Mouse (Mus musculus) lung, postnatal 25 days (tissue): ENCODE measurements around the gene Myh1.

ENCODE experiments used
- DNase-seq: peaks from one replicate; pipeline ENCODE4 v3.0.0; 2022; ENCODE audit warnings: low spot score

The Myh1 gene

GRCm38 (mm10) chr11:67199752-67200151 lies at the start of gene Myh1:
Gene Myh1 (plus strand): TSS chr11:67200052.
- no peak for DNase-seq

DNA sequence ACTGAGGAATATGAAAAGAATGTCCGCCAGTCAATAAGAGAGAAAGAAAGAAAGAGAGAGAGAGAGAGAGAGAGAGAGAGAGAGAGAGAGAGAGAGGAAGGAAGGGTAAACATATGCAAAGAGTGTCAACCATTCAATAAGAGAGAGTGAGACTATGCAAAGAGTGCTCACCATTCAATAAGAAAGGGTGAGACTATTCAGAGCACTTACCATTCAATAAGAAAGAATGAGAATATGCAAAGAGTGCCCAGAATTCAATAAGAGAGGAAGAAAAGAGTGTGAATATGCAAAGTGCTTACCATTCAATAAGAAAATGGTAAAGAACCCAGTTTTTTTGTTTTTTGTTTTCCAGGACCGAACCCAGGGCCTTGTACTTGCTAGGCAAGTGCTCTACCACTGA lies 49.6 kb upstream of the Myh1 start:
- DNase-seq: no peak

DNA sequence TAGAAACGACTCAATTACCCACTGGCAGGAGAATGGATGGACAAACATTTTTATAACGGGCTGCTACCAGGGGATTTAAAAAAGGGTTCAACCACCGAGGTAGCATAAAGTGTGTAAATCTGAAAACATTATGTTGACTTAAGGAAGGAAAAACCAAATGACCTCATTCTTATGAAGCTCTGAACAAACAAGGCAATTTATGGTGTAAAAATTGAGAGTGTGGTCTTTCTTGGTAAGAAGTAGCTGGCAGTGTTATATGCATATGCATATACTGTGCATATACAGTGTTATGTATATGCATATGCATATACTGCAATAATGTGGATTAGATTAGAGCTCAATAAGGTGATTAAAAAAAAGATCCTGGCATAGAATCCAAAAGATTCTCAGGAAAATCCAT lies 48.7 kb upstream of the Myh1 start:
- no peak for DNase-seq

DNA sequence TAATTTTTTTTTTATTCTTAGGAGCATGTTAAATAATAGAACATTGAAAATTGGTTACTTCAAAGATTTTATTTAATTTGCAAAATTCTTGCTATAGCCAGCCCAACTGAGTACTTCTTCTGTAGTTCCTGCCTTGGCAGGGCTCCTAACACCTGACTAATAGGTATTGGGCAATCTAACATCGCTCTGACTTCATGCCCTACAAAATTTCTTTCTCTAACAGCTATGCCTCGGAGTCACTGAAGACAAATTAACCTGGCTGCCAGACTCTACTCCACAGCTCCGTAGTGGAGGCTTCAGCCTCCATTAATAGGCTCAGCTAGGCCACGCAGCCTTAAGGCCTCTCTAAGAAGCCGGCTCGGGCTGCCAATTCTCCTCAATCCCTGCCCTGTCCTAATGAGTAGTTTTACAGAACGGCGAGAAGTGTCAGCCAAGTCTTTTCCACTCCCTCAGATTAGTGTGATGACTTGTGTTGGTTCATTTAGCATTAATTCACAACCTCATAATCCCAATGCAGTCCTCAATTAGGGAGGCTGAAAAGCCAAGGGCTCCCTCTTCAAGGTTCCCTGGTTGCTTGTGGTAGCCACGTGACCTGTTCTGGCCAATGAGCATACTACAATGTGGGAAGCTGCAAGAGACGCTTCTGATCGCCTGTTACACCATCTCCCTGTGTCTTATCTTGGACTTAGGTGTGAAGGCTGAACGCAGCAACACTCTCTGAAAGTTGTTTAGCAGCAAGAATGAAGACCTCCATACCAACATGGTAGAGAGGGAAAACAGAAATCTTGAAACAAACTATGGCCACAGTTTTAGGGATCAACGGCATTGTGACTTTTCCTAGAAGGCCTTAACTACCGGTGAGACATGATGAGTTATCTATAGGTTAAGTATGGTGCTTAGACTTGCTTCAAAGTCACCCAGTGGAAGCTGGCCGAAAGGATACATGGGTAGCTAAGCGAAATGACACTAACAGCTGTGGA lies 47.9 kb upstream of the Myh1 start:
- DNase-seq: peak; percentile 5

DNA sequence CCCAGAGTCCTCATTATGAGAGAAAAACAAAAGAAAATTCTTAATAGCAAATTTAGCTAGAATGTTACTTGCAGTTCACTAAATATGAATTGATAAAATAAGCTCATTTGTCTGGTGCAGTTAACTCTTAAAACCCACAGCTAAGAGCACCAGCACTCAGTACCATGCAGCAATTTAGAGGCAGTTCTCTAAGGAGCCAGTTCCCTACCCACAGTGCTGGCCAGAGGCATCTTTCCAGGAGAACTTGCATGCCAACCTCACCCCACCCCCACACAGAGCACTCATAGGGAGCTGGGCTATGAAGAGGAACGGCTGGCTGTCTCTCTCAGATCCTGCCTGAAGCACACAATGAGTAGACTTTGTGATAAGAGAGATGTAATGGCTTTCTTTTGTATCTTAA lies 46.7 kb upstream of the Myh1 start:
- DNase-seq: no peak

DNA sequence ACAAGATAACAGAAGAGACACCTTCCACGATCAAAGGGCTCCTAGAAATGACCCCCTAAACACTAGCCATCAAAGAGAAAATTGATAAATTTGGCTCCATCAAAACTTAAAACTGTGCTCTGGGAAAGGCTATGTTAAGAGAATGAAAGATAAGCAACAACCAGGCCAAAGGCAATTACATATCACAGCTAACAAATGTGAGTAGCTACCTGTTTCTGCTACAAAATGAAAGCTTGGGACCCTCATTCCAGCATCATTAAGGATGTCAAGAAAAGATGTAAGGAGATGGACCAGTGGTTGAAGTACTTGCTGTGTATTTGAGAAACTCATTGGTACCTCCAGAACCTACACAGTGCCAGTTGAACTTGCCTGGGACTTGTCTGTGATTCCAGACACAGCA lies 46.0 kb upstream of the Myh1 start:
- no peak for DNase-seq

DNA sequence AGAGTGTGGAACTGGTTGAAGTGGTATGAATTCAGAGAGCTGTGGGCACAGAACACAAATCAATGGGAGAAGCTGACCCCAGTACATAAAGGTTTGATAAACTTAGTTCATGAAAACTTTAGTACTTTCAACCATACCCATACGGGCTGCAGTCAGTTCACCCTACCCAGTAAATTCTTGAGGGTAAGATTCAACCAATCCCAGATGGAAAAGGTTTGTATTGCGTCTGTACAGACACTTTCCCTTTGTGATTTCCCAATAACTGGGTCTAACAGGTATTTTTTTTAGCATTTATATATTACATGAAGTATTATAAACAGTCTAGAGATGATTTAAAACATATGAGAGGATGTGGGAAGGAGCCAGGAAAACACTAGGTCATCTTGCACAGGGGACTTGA lies 44.2 kb upstream of the Myh1 start:
- no peak for DNase-seq

DNA sequence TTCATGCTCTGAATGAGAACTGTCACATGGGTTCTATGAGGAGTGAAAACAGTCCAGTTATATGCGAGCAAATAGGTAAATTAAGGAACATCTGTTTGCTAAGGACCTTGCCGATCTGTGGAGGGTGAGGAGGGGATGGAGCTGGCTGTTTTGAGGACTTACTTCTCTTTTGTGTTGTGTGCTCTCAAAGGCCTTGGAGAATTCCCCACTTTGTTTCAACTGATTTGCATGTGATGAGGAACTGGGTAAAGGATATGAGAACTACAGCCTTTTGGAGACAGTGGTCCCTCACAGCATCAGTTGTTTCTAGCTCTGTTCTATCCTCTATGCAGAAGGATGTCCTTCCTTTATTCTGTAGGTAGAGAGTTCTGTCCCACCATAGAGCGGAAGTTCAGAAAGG lies 39.7 kb upstream of the Myh1 start:
- no peak for DNase-seq

- no peak for DNase-seq
These were observed 36.2 kb upstream of the Myh1 start for GRCm38 (mm10) chr11:67163701-67164100.

- no peak for DNase-seq
These were observed 35.0 kb upstream of the Myh1 start for GRCm38 (mm10) chr11:67164851-67165250.

GRCm38 (mm10) chr11:67169301-67169700 lies 30.6 kb upstream of the Myh1 start:
- no peak for DNase-seq

- DNase-seq: no peak
These were observed 29.1 kb upstream of the Myh1 start, which contains the start of gene Myh2 for GRCm38 (mm10) chr11:67170727-67171126. Gene Myh2 (plus strand): TSS chr11:67171027.

DNA sequence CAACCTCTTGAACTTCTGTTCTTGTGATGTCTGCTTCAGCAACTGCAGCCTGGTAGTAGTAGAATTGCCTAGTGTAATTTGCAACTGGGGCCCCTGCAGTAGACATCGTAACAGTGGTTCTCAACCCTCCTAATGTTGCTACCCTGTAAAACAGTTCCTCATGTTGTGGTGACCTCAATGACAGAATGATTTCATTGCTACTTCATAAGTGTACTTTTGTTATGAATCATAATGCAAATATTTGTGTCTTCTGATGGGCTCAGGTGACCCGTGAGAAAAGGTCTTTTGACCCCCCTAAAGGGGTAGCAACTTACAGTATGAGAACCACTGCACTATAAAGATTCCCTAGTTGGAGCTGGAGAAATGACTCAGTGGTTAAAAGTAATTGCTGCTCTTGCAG lies 27.4 kb upstream of the Myh1 start:
- DNase-seq: no peak

DNA sequence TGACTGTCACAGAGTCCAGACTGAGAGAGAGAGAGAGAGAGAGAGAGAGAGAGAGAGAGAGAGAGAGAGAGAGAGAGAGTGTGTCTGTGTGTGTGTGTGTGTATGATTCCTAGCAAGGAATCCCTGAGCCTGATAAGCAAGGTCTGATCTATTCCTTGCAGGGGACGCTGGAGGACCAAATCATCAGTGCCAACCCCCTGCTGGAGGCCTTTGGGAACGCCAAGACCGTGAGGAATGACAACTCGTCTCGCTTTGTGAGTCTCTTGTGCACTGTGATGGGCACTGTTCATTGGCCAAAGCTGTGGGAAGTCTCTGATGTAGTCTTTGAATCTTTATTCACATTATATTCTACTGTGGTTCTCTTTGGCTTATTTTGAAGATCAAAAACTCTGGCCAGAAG lies 23.5 kb upstream of the Myh1 start:
- DNase-seq: no peak

DNA sequence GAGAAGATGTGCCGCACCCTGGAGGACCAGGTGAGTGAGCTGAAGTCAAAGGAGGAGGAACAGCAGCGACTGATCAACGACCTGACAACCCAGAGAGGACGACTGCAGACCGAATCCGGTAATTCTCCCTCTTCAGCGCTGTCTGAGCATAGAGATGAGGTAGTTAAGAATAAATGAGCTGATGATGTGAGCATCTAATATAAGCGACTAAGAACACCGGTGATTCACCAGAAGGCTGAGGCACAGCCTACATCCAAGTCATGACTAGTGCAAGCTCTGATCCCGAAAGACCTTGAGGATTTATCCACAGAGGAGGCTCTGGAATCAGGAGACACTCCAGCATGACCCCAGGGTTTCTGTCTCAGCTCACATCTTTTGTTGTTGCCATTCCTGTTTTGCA lies 9.5 kb upstream of the Myh1 start:
- no peak for DNase-seq

DNA sequence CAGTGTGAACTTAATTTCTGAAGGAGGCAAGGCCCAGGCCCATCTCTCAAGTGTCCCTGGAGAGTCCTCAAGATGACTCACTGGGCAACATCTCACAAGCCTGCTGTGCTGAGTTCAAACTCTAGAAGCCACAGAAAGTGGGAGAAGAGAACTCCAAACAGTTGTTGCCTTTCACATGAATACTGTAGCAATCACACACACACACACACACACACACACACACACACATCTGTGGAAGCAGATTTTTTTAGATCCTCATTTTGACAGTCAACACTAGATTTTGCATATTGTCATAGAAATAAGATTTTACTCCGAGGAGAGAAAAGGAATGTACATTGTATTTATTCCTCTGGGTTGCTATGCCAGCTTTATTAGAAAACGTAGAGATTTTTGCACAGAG lies 9.0 kb upstream of the Myh1 start:
- DNase-seq: no peak

DNA sequence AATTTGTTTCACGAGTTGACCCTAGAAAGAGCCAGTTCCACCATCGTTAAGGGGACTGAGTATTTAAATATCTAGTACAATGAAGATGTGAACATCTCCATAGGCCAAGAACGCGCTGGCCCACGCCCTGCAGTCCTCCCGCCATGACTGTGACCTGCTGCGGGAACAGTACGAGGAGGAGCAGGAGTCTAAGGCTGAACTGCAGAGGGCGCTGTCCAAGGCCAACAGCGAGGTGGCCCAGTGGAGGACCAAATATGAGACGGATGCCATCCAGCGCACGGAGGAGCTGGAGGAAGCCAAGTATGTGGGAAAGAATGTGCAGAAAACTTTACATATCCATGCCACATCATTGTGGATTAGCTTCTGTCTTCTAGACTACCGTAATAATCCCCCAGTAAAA lies 8.4 kb upstream of the Myh1 start:
- no peak for DNase-seq

DNA sequence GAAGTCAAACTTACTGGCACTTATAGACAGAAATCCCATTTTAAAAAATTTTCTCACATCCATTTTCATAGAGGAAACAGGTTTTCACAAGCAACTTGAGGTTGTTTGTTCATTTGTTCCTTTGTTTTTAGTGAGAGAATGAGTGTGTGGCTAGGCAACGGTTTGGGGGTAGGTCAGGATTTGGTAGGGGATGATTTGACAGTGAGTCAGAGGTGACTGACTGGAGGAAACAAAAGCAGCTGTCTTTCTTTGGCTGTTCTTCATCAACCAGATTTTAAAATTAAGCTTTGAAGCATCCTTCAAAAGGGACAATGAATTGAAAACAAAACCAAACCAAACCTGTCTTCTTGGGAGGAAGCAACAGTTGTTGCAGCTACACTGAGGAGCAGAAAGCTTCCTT lies 531 bp upstream of the Myh1 start:
- DNase-seq: no peak

- no peak for DNase-seq
These were observed 4.9 kb downstream of the Myh1 start for GRCm38 (mm10) chr11:67204766-67205165.

DNA sequence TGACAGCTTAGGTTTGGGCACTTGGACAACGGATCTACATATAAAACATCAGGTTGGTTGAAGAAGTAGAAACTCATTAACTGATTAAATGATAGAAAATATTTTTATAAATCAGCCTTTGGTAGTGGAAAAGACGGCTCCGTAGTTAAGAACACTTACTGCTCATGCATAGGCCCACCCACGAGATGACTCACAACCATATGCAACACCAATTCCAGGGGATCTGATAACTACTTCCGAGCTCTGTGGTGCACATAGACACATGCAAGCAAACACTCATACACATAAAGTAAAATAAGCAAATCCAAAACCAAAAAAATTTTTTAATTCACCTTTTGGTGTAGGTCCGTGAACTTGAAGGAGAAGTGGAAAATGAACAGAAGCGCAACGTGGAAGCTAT lies 22.0 kb downstream of the Myh1 start:
- no peak for DNase-seq

- no peak for DNase-seq
These were observed 24.6 kb downstream of the Myh1 start for GRCm38 (mm10) chr11:67224466-67224865.

DNA sequence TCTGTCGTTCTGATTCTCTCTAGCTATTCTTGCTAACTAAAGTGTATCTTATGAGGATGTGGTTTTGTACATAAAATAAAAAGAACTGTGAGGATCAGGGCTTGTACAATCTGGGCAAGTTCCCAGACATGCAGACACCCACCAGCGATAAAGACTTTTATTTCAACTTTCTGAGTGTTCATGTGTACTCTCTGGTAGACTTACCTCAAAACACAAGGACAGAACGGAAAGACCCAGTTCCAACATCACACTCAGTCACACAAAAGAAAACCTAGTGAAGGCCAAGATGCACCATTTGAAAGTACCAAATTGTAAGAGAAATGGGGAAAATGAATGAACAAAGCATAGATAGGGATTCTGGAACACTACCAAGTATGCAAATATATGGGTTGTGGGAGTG lies 28.9 kb downstream of the Myh1 start:
- DNase-seq: no peak

DNA sequence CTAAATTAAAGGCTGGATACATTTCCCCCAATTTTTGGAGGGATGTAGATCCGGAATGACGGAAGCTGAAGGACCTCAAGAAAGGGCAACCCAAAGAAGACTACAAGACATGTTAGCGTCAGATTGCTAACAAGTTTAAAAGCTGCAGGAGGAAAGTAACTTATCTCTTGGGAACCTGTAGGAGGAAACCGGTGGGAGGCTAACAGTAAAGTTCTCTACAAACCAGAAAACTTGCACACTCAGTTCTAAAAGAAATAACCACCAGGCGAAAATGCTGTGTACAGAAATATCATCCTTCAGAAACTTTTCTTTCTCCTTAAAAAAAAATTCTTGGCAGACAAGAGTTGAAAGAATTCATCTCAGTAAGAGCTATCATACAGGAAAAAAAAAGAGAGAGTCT lies 29.3 kb downstream of the Myh1 start:
- no peak for DNase-seq

GRCm38 (mm10) chr11:67229946-67230345 lies 30.1 kb downstream of the Myh1 start:
- DNase-seq: peak; percentile 72
